Mouse (Mus musculus) leukemia stem cell, adult 10-12 weeks (primary cell): ENCODE results near the gene Mettl14. TPM values are rescaled to one million over a fixed set of nuclear protein-coding genes. Genes with fewer than 3 reads are reported as not detected.

Source experiments
- polyA plus RNA-seq: library from polyadenylated mRNA; stranded (reverse); fragments of >175 nt; gene quantifications from 2 replicates; pipeline ENCODE4 v1.2.3, GENCODE M21; 2012; ENCODE audit warnings: low replicate concordance

The Mettl14 gene
- polyA plus RNA-seq = 2.9 and 3.0 TPM in 2 replicates

GRCm38 (mm10) chr3:123385486-123386156 is at the start of gene Mettl14:
Gene Mettl14, minus strand, starts transcription at chr3:123386108.

Other genes with a start within 250 kb of the Mettl14 start
- gene Synpo2, start 150.0 kb downstream of the Mettl14 start, polyA plus RNA-seq = 0.18 and 0.93 TPM in 2 replicates
- gene Sec24d, start 118.7 kb downstream of the Mettl14 start, polyA plus RNA-seq = 26.6 and 43.6 TPM in 2 replicates
- 0.32 TPM in 1 of 2 replicates, not detected in the other for gene Prss12, start 60.8 kb upstream of the Mettl14 start, polyA plus RNA-seq